Mouse (Mus musculus) liver, postnatal 0 days (tissue): Measurements from ENCODE around the gene Gtf3c5. TPM values are rescaled to one million over a fixed set of nuclear protein-coding genes. Genes with fewer than 3 reads are reported as not detected.

Experiments
- ATAC-seq: fragments of 200-750 bp; cut with Nextera tagmentation; 2 replicates; pipeline ENCODE4 v1.8.0; 2017; ENCODE audit warnings: mild to moderate bottlenecking, moderate library complexity
- DNase-seq: peaks from one replicate; pipeline ENCODE4 v3.0.0-alpha.2; 2016
- H3K27ac ChIP-seq: fragments of 300-500 bp; sonication (generic); 2 replicates; pipeline ENCODE4 v1.5.1; 2014; ENCODE audit warnings: antibody characterized with exemption, moderate library complexity, mild to moderate bottlenecking, low read depth
- H3K27me3 ChIP-seq: fragments of 300-500 bp; sonication (generic); 2 replicates; pipeline ENCODE4 v1.6.1; 2014; ENCODE audit warnings: low read length, control low read depth, mixed read lengths; ENCODE audit not compliant: insufficient read depth
- H3K36me3 ChIP-seq: fragments of 300-500 bp; sonication (generic); replicated peaks from 2 replicates; pipeline ENCODE4 v1.6.1; 2014; ENCODE audit warnings: mild to moderate bottlenecking, control low read depth, low read length, moderate library complexity, mixed read lengths; ENCODE audit not compliant: insufficient read depth
- H3K4me1 ChIP-seq: fragments of 300-500 bp; sonication (generic); 2 replicates; pipeline ENCODE4 v1.6.1; 2014; ENCODE audit warnings: antibody characterized with exemption, mild to moderate bottlenecking, control low read depth; ENCODE audit not compliant: insufficient read depth
- H3K4me2 ChIP-seq: fragments of 300-500 bp; sonication (generic); 2 replicates; pipeline ENCODE4 v1.6.1; 2014; ENCODE audit warnings: low read depth, mild to moderate bottlenecking, low read length, moderate library complexity, mixed read lengths
- H3K4me3 ChIP-seq: fragments of 300-500 bp; sonication (generic); 2 replicates; pipeline ENCODE4 v1.5.1; 2014; ENCODE audit warnings: low read depth, low read length
- H3K9ac ChIP-seq: fragments of 300-500 bp; sonication (generic); replicated peaks from 2 replicates; pipeline ENCODE4 v1.6.1; 2014; ENCODE audit warnings: mild to moderate bottlenecking, moderate library complexity
- H3K9me3 ChIP-seq: fragments of 300-500 bp; sonication (generic); 2 replicates; pipeline ENCODE4 v1.6.1; 2016; ENCODE audit warnings: mild to moderate bottlenecking, control low read depth, low read length, mixed read lengths
- CTCF ChIP-seq: sonication (generic); IDR thresholded peaks from 2 replicates; pipeline ENCODE4 v1.5.1; 2016; ENCODE audit warnings: antibody characterized with exemption, low read depth
- EP300 ChIP-seq: IDR thresholded peaks from 2 replicates; pipeline ENCODE4 v1.6.1; 2016; ENCODE audit warnings: antibody characterized with exemption, low read depth, mild to moderate bottlenecking
- WGBS: fragments of 180-500 bp; shearing (Covaris S2); extraction: QIAGEN DNeasy Blood & Tissue Kit; methylation state at CpG from one replicate; pipeline ENCODE4 v1.1.7; 2014; ENCODE audit not compliant: insufficient replicate concordance; 5-methylcytosine and 5-hydroxymethylcytosine counted together
- polyA plus RNA-seq: library from polyadenylated mRNA; unstranded; fragments of >200 nt; fragmentation: Nextera tagmentation; extraction: Ambion mirVana; gene quantifications from 2 replicates; pipeline ENCODE4 v1.2.1, GENCODE M21; 2015

The Gtf3c5 gene
- polyA plus RNA-seq, 1 experiment from 2014 or later, result 5.8 TPM

- TF ChIP-seq EP300, result no peak
- no peak for TF ChIP-seq CTCF
- ATAC-seq (no peak), DNase-seq (no peak)
- Histone ChIP-seq H3K4me2 (no peak overlapping the region), H3K27me3 (no peaks in the 10 kb centered on the region), H3K9me3 (no peaks in the 10 kb centered on the region), H3K9ac (no peak overlapping the region), H3K36me3 (peaks cover 52% of the 10 kb centered on the region), H3K27ac (no peak overlapping the region), H3K4me1 (peaks cover 17% of the 10 kb centered on the region), H3K4me3 (no peak overlapping the region)
- 90% methylated on average over 10 of the region's 10 CpGs for WGBS
These were observed 29.0 kb upstream of the Gtf3c5 start for GRCm38 (mm10) chr2:28612436-28613063.

DNA sequence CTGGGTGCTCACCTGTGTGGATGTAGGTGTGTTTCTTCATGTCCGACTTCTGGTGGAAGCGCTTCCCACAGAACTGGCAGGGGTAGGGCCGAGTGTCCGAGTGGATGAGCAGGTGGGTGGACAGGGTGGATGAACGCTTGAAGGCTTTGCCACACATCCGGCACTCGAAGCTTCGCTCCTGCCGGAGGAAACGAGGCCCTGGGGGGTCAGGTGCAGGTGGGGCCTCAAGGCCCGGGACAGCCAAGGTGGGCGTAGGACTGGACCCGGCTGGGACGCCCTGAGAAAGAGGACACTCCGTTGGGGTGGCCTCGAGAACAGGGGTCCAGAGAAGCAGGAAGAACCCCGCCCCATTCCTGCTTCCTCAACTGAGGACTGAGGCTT lies 27.8 kb upstream of the Gtf3c5 start:
- Histone ChIP-seq H3K4me3 (no peak overlapping the region), H3K4me1 (peaks cover 20% of the 10 kb centered on the region), H3K27me3 (no peaks in the 10 kb centered on the region), H3K27ac (0 out of 2 replicates have a peak overlapping the region, but pooled peaks have one; percentile 22), H3K36me3 (peaks cover 52% of the 10 kb centered on the region), H3K4me2 (no peak overlapping the region), H3K9ac (no peak overlapping the region), H3K9me3 (no peaks in the 10 kb centered on the region)
- DNase-seq (no peak), ATAC-seq (no peak)
- TF ChIP-seq CTCF, result no peak
- no peak for TF ChIP-seq EP300
- 85% methylated on average over 17 of the region's 17 CpGs for WGBS

DNA sequence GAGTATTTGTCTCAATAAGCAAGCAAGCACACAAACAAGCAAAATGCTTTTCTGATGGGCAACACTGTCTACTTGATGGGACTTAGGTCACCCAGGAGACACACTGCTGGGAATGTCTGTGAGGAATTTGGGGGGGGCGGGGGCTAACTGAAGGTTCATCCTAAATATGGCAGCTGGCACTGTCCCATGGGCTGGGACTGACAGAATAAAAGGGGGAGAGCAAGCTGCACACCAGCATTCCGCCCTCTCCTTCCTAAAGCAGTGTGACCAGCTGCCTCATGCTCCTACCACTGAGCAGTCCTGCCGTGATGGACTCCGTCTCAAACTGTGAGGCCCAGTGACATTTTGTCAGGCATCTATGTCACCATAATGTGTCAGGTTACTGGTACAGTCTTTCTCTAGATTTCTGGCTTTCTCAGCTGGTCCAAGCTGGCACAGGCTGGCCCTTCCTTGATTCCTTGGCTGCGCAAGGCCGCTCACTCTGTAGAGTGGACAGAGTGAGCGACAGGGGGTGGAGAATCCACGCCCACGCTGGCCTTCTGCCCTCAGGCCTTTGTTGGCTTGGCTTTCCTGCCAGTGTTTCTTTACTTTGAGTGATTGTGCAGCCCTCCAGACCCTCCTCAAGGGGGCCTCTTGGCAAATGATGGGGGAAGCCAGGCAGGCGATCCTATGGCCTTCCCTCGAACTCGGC lies 27.3 kb upstream of the Gtf3c5 start:
- H3K4me2 ChIP-seq, result no peak overlapping the region
- no peak for TF ChIP-seq CTCF
- no peak for TF ChIP-seq EP300
- no peak overlapping the region for H3K9ac ChIP-seq
- peaks cover 52% of the 10 kb centered on the region for H3K36me3 ChIP-seq
- H3K4me1 ChIP-seq, result peaks cover 21% of the 10 kb centered on the region
- H3K27ac ChIP-seq, result no peak overlapping the region
- ATAC-seq, result no peak
- no peaks in the 10 kb centered on the region for H3K27me3 ChIP-seq
- DNase-seq, result no peak
- no peak overlapping the region for H3K4me3 ChIP-seq
- no peaks in the 10 kb centered on the region for H3K9me3 ChIP-seq
- WGBS, result 84% methylated on average over 12 of the region's 12 CpGs

- no peak overlapping the region for H3K27ac ChIP-seq
- peaks cover 49% of the 10 kb centered on the region for H3K36me3 ChIP-seq
- H3K4me2 ChIP-seq, result no peak overlapping the region
- TF ChIP-seq CTCF (no peak), EP300 (no peak)
- H3K9ac ChIP-seq, result no peak overlapping the region
- H3K4me1 ChIP-seq, result peaks cover 21% of the 10 kb centered on the region
- 85% methylated on average over 10 of the region's 10 CpGs for WGBS
- ATAC-seq (no peak), DNase-seq (no peak)
- no peaks in the 10 kb centered on the region for H3K27me3 ChIP-seq
- H3K4me3 ChIP-seq, result no peak overlapping the region
- H3K9me3 ChIP-seq, result no peaks in the 10 kb centered on the region
These were observed 26.3 kb upstream of the Gtf3c5 start for GRCm38 (mm10) chr2:28609851-28610250.

GRCm38 (mm10) chr2:28607341-28608165 lies 24.0 kb upstream of the Gtf3c5 start:
- Histone ChIP-seq H3K27me3 (no peaks in the 10 kb centered on the region), H3K4me2 (no peak overlapping the region), H3K4me1 (peaks cover 21% of the 10 kb centered on the region), H3K36me3 (peaks cover 34% of the 10 kb centered on the region), H3K9me3 (no peaks in the 10 kb centered on the region), H3K27ac (peak overlapping the region; percentile 64), H3K4me3 (no peak overlapping the region), H3K9ac (no peak overlapping the region)
- peak; percentile 8; the same call in 1 of the 2 replicates for TF ChIP-seq EP300
- no peak for TF ChIP-seq CTCF
- ATAC-seq (peak; percentile 34), DNase-seq (peak; percentile 38)
- 44% methylated on average over 10 of the region's 10 CpGs for WGBS
